Comparison of ENCODE assay signal across 18 mouse cellular contexts in genomic region chr9:62539251-62539711, GRCm38 (mm10). TPM values are rescaled to one million over a fixed set of nuclear protein-coding genes. Genes with fewer than 3 reads are reported as not detected.
DNase-seq lines count a peak whose midpoint lies in the region; ATAC-seq and TF ChIP-seq lines count a peak whose summit lies in the region.
"Had no signal": no experiment of that assay in that cellular context is flagged by ENCODE, and none has a peak within 500 bp of the region (broad histone marks: within the 10 kb centered on the region; RNA-seq: fewer than 3 reads in every experiment).

No protein-coding gene starts in this region.

- H3K4me1 ChIP-seq in cerebellum, adult 2 months (ENCODE audit: control insufficient read depth, insufficient read depth, low read length) = peaks cover 51% of the 10 kb centered on the region
- peaks cover 75% of the 10 kb centered on the region for H3K4me1 ChIP-seq in forebrain, embryonic 16.5 days (replicated peaks; ENCODE audit: control insufficient read depth, insufficient read depth, low read length)
- H3K4me1 ChIP-seq in kidney, adult 2 months (ENCODE audit: control insufficient read depth, insufficient read depth, low read length) = no peaks in the 10 kb centered on the region

- no peaks in the 10 kb centered on the region for H3K27me3 ChIP-seq in cerebellum, adult 2 months (ENCODE audit: control insufficient read depth, insufficient read depth, low read length)
- H3K27me3 ChIP-seq in forebrain, embryonic 16.5 days (replicated peaks; ENCODE audit: control insufficient read depth, insufficient read depth, low read length) = no peaks in the 10 kb centered on the region
- no peaks in the 10 kb centered on the region for H3K27me3 ChIP-seq in kidney, adult 2 months (replicated peaks; ENCODE audit: control insufficient read depth, insufficient read depth, low read length)

- peak overlapping the region; percentile 98 for H3K27ac ChIP-seq in layer of hippocampus, adult 2 months
- H3K27ac ChIP-seq in cerebellum, adult 2 months (ENCODE audit: insufficient read depth, low read length) = peak overlapping the region; percentile 98
- peak overlapping the region; percentile 61 for H3K27ac ChIP-seq in forebrain, embryonic 16.5 days (ENCODE audit: low read length)
- H3K27ac ChIP-seq in kidney, adult 2 months (ENCODE audit: insufficient read depth, low read depth, low read length) = no peak overlapping the region
- H3K27ac ChIP-seq: heart, adult 2 months; heart, embryonic 15.5 days; limb, embryonic 13.5 days; liver, embryonic 14.5 days had no signal

- WGBS in cerebellum, adult 2 months = 22% methylated on average over 9 of the region's 9 CpGs
- 64% methylated on average over 9 of the region's 9 CpGs for WGBS in forebrain, embryonic 16.5 days
- WGBS in kidney, adult 2 months = 90% methylated on average over 9 of the region's 9 CpGs

- H3K4me3 ChIP-seq in layer of hippocampus, adult 2 months = no peak overlapping the region
- H3K4me3 ChIP-seq in cerebellum, adult 2 months (replicated peaks; ENCODE audit: insufficient read depth, low read depth, low read length) = no peak overlapping the region
- no peak overlapping the region for H3K4me3 ChIP-seq in forebrain, embryonic 16.5 days (replicated peaks; ENCODE audit: low read length)
- no peak overlapping the region for H3K4me3 ChIP-seq in kidney, adult 2 months (ENCODE audit: insufficient read depth, low read depth, low read length)
- H3K4me3 ChIP-seq: heart, adult 2 months; heart, embryonic 15.5 days; limb, embryonic 13.5 days had no signal

- DNase-seq in layer of hippocampus, adult 2 months (ENCODE audit: low spot score in 2 of 2) = no peak
- no peak for DNase-seq in layer of hippocampus, adult 18-20 months (ENCODE audit: low spot score in 2 of 2)
- no peak for DNase-seq in cerebellum, adult 2 months
- peak; percentile 78 to 88 for DNase-seq in cerebellum, postnatal 14 days
- DNase-seq in spleen, adult 12 weeks (ENCODE audit: low spot score) = no peak
- no peak for DNase-seq in kidney, adult 2 months
- DNase-seq: adrenal gland, postnatal 36 days; gastrocnemius, postnatal 10 days; heart, adult 2 months; kidney, adult 9 months; kidney, postnatal 4 days; midbrain, embryonic 14.5 days; thymus, postnatal 25 days had no signal

- H3K4me2 ChIP-seq in forebrain, embryonic 16.5 days (ENCODE audit: low read length) = no peak overlapping the region
- H3K4me2 ChIP-seq: heart, embryonic 15.5 days; limb, embryonic 13.5 days had no signal

- TF ChIP-seq CTCF in layer of hippocampus, adult 2 months (conservative IDR thresholded peaks at IDR 0.05) = peak; percentile 36
- TF ChIP-seq CTCF in cerebellum, adult 2 months (IDR thresholded peaks at IDR 0.05; ENCODE audit: borderline replicate concordance, insufficient read depth, low read depth, low read length) = peak; percentile 30; the same call in 1 of the 2 replicates
- no peak for TF ChIP-seq CTCF in kidney, adult 2 months (conservative IDR thresholded peaks at IDR 0.05; ENCODE audit: insufficient read depth, insufficient read length, low read depth, low read length)

- no peaks in the 10 kb centered on the region for H3K9me3 ChIP-seq in forebrain, embryonic 16.5 days (ENCODE audit: control insufficient read depth, low read length)
- H3K9me3 ChIP-seq: heart, embryonic 15.5 days; limb, embryonic 13.5 days had no signal

- H3K36me3 ChIP-seq in forebrain, embryonic 16.5 days (ENCODE audit: control insufficient read depth, insufficient read depth) = no peaks in the 10 kb centered on the region
- no peaks in the 10 kb centered on the region for H3K36me3 ChIP-seq in kidney, adult 2 months (ENCODE audit: control insufficient read depth, insufficient read depth, low read length)
- H3K36me3 ChIP-seq: heart, embryonic 15.5 days; limb, embryonic 13.5 days had no signal

- no peak for TF ChIP-seq POLR2A in cerebellum, adult 2 months (IDR thresholded peaks at IDR 0.05; ENCODE audit: borderline replicate concordance, insufficient read depth, low read length)
- TF ChIP-seq POLR2A in kidney, adult 2 months (IDR thresholded peaks at IDR 0.05; ENCODE audit: low read depth, low read length) = no peak

- no peak for ATAC-seq in forebrain, embryonic 16.5 days
- ATAC-seq in frontal cortex, adult (ENCODE audit: low TSS enrichment) = no peak

- no peak overlapping the region for H3K9ac ChIP-seq in forebrain, embryonic 16.5 days (replicated peaks; ENCODE audit: low read depth, low read length)
- H3K9ac ChIP-seq: heart, embryonic 15.5 days; limb, embryonic 13.5 days; liver, embryonic 14.5 days had no signal

RNA-seq across cellular contexts. Expression of gene Coro2b, which starts 2.4 kb away (rescaled TPM):
- 100 to 1,000 TPM; 226 to 243 TPM for total RNA-seq in layer of hippocampus, adult 2 months (2021)
- 100 to 1,000 TPM; 214 to 231 TPM for total RNA-seq in layer of hippocampus, adult 18-20 months (2021)
- polyA plus RNA-seq in cerebellum, adult 2 months (2012; rRNA removed) = 210 and 244 TPM in 2 replicates
- 41.7 and 44.9 TPM in 2 replicates for polyA plus RNA-seq in forebrain, embryonic 16.5 days (2015; fragmentation: Nextera tagmentation; extraction: Ambion mirVana)
- polyA plus RNA-seq in kidney, adult 2 months (2012; rRNA removed) = 9.8 and 11.0 TPM in 2 replicates

Comparison
In these comparisons a context has a peak if more than half of its experiments do, and no peak if none do; other contexts are left out.
1. DNase-seq: peak in cerebellum, postnatal 14 days (2 of 2); none in layer of hippocampus, adult 2 months (0 of 2), layer of hippocampus, adult 18-20 months (0 of 2), cerebellum, adult 2 months (0 of 2), spleen, adult 12 weeks (single experiment) and kidney, adult 2 months (single experiment).